Mouse (Mus musculus) testis, adult 2 months (tissue): Measurements from ENCODE around the gene Tnn.

ENCODE experiments used
- CTCF ChIP-seq: fragments of 200-500 bp; IDR thresholded peaks from 2 replicates; pipeline ENCODE4 v1.5.1; 2012; ENCODE audit warnings: low read depth, mild to moderate bottlenecking, inconsistent platforms, low read length, moderate library complexity; ENCODE audit not compliant: control insufficient read depth, insufficient read depth, insufficient replicate concordance
- POLR2A ChIP-seq: fragments of 200-500 bp; IDR thresholded peaks from 2 replicates; pipeline ENCODE4 v1.6.1; 2012; ENCODE audit warnings: low read depth, mild to moderate bottlenecking, inconsistent platforms, low read length, moderate library complexity; ENCODE audit not compliant: control insufficient read depth

- TF ChIP-seq CTCF (no peak), POLR2A (no peak)
Measured at GRCm38 (mm10) chr1:160054366-160055078, 98.9 kb downstream of the Tnn start.
